Mouse (Mus musculus) spleen, adult 2 months (tissue): Measurements from ENCODE around the gene Sos2. TPM values are rescaled to one million over a fixed set of nuclear protein-coding genes. Genes with fewer than 3 reads are reported as not detected.
"Not testable (repeated sequence)": the region's sequence is repeated elsewhere in the genome, so short reads cannot be mapped to it uniquely, and the experiment has no call there.

Experiments used
- DNase-seq, 2 experiments: peaks; one replicate each; pipeline versions ENCODE4 v3.0.0 to v3.0.0-alpha.2; 2012 to 2021; ENCODE audit warnings: low spot score in 2 of 2, low read depth in 1 of 2
- H3K27ac ChIP-seq: fragments of 200-500 bp; 2 replicates; pipeline ENCODE4 v1.5.1; 2012; ENCODE audit warnings: low read length, inconsistent platforms; ENCODE audit not compliant: insufficient read depth
- H3K27me3 ChIP-seq: fragments of 200-500 bp; 2 replicates; pipeline ENCODE4 v1.6.1; 2012; ENCODE audit warnings: mild to moderate bottlenecking, moderate library complexity, low read length, inconsistent platforms; ENCODE audit not compliant: control insufficient read depth, insufficient read depth
- H3K36me3 ChIP-seq: fragments of 200-500 bp; 2 replicates; pipeline ENCODE4 v1.6.1; 2012; ENCODE audit warnings: mild to moderate bottlenecking, low read length, inconsistent platforms; ENCODE audit not compliant: control insufficient read depth, insufficient read depth
- H3K4me1 ChIP-seq: fragments of 200-500 bp; 2 replicates; pipeline ENCODE4 v1.6.1; 2011; ENCODE audit warnings: inconsistent platforms; ENCODE audit not compliant: control insufficient read depth, insufficient read depth, insufficient read length
- H3K4me3 ChIP-seq: fragments of 200-500 bp; 2 replicates; pipeline ENCODE4 v1.5.1; 2011; ENCODE audit warnings: mild to moderate bottlenecking, inconsistent platforms; ENCODE audit not compliant: insufficient read depth, insufficient read length; ENCODE audit errors: extremely low read depth
- CTCF ChIP-seq: fragments of 200-500 bp; IDR thresholded peaks from 2 replicates; pipeline ENCODE4 v1.5.1; 2011; ENCODE audit warnings: mild to moderate bottlenecking, inconsistent platforms; ENCODE audit not compliant: insufficient read depth, insufficient read length, insufficient replicate concordance; ENCODE audit errors: extremely low read depth
- POLR2A ChIP-seq: fragments of 200-500 bp; IDR thresholded peaks from 2 replicates; pipeline ENCODE4 v1.6.1; 2011; ENCODE audit warnings: low read depth, low read length, inconsistent platforms
- WGBS: fragments of 180-500 bp; shearing (Covaris S2); methylation state at CpG from one replicate; pipeline ENCODE4 v1.1.7; 2018; 5-methylcytosine and 5-hydroxymethylcytosine counted together
- polyA plus RNA-seq: library from polyadenylated mRNA; depleted of rRNA; stranded (reverse); fragments of >200 nt; gene quantifications from 2 replicates; pipeline ENCODE4 v1.2.3, GENCODE M21; 2012

Gene Sos2
- polyA plus RNA-seq, 1 experiment, result 8.7 TPM

DNA sequence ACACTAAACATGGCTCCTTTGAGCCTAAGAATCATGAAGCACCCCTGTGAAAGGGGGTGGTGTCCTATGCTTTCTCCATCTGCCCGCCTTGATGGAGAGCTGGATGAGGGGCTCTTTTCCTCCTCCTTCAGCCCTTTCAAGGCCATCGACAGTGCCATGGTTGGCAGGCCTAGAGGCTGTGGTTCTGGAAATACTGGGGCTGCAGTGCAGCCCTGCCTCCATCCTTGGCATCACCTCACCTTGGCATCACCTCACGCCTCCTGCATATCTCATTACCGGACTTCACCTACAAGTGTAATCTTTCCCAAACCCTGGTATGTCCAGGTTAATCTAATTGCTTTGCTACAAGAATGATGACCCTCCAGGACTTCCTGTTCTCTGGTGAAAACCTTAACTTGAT lies 5.5 kb downstream of the Sos2 start:
- Histone ChIP-seq H3K27ac (no peak overlapping the region), H3K4me3 (no peak overlapping the region)
- no peak for DNase-seq

DNA sequence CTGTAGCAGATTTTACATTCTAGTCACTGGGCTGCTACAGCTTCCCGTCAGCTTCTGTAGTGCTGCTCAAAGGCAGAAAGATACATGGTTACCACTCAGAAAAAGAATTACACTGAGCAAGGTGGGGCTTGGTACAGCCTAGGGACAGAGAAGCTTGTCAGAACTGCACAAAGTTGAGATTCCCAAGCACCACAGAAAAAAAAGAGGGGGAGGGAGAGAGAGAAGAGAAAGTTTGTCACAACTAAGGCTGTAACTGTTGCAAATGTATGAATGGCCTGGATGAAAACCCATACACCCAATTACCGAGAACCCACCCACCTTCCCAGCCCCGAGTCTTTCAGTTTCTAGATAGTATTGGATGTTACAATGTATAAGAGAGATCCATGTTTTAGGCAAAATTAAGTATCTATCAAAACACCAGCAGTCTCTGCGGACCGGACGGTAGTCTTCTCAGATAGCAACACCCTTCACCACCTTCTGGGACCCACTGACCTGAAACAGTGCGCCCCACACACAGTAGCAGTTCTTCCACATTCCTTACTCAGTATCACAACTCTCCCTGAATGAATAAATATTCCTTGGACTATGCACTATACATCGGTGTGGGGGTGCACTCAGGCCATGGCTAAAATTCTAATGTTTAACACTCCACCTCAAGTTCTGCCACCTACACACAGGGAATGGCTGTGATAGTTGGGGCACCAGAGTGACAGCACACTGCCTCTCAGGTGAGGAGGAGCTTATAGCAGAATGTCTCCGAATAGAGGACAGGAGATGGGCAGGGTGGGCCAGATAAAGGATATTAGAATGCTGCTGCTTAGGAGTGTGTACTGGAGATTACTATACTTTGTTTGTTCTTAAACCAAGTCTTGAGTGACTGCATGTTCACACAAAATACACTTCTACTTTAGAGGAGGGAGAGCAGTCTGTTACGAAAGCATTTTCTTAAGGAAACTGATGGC lies 6.8 kb downstream of the Sos2 start:
- no peaks in the 10 kb centered on the region for H3K27me3 ChIP-seq
- H3K4me3 ChIP-seq, result no peak overlapping the region
- DNase-seq, result no peak
- H3K4me1 ChIP-seq, result no peaks in the 10 kb centered on the region
- 93% methylated on average over 10 of the region's 10 CpGs for WGBS
- no peaks in the 10 kb centered on the region for H3K36me3 ChIP-seq
- no peak overlapping the region for H3K27ac ChIP-seq
- TF ChIP-seq POLR2A, result no peak
- TF ChIP-seq CTCF, result no peak

More for the DNA sequence above, 5.5 kb downstream of the Sos2 start:
- Histone ChIP-seq H3K36me3 (no peaks in the 10 kb centered on the region), H3K4me1 (peaks cover 2% of the 10 kb centered on the region; the same call in 1 of the 2 replicates), H3K27me3 (no peaks in the 10 kb centered on the region)
- TF ChIP-seq CTCF (no peak), POLR2A (no peak)
- 93% methylated on average over 4 of the region's 4 CpGs for WGBS

DNA sequence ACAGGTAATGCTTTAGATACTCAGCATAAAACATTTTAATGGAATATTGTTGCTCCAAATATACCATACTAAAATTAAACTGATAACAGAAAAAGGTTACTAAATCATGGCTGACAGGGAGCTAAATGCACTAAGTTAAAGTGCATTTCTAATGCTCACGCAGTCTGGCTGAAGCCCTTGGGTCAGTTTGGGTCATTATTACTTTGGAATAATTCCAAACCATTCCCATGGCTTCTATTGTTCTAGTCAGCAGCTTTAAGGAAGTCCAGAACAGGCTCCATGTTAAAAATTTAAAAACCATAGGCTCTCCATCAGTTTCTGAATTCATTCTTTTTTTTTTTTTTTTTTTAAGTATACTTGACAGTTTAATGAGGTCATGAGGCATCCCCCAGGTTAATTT lies 7.5 kb downstream of the Sos2 start:
- no peak for DNase-seq
- no peaks in the 10 kb centered on the region for H3K27me3 ChIP-seq
- no peaks in the 10 kb centered on the region for H3K36me3 ChIP-seq
- TF ChIP-seq CTCF (no peak), POLR2A (no peak)
- H3K4me3 ChIP-seq, result no peak overlapping the region
- H3K27ac ChIP-seq, result no peak overlapping the region
- 96% methylated on average over 1 of the region's 1 CpGs for WGBS
- no peaks in the 10 kb centered on the region for H3K4me1 ChIP-seq

DNA sequence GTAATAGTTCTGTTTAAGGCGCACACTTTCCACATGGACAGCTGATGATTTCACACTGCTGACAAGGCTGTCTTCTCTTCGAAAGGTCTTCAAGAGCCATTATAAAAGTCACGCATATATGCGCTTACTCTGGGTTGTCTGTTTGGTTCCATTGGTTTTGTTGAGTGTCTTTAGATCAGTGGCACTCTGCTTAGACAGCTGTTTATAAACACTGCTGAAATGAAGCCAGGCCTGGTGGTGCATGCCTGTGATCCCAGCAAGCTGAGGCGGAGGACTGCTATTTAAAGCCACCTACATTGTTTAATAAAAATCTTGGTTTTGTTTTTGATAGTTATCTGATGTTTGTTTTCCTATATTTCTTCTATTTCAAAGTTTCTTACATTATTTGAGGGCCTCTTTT lies 14.9 kb downstream of the Sos2 start:
- Histone ChIP-seq H3K36me3 (no peaks in the 10 kb centered on the region), H3K27ac (no peak overlapping the region), H3K4me1 (no peaks in the 10 kb centered on the region), H3K27me3 (no peaks in the 10 kb centered on the region), H3K4me3 (no peak overlapping the region)
- no peak for DNase-seq
- 93% methylated on average over 5 of the region's 5 CpGs for WGBS
- TF ChIP-seq CTCF (no peak), POLR2A (no peak)

DNA sequence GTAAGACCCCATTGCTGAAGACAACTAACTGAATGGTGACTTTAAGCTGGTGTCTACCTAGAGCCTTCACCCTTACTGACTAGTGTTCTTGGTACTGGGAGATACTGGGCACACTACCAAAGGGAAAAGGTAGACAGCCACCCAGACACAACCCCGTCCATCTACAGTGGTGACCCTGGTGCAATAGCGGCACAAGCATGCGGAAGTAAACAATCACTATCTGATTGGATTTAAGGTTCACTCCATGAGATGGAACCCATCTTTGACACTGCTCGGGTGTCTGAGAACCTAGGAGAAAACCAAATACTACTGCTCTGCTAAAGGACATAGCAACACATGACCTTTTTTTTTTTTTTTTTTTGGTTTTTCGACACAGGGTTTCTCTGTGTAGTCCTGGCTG lies 20.0 kb downstream of the Sos2 start:
- TF ChIP-seq POLR2A (no peak), CTCF (no peak)
- Histone ChIP-seq H3K4me3 (no peak overlapping the region), H3K36me3 (no peaks in the 10 kb centered on the region), H3K27ac (no peak overlapping the region), H3K27me3 (no peaks in the 10 kb centered on the region), H3K4me1 (no peaks in the 10 kb centered on the region)
- 97% methylated on average over 5 of the region's 5 CpGs for WGBS
- DNase-seq, result no peak

DNA sequence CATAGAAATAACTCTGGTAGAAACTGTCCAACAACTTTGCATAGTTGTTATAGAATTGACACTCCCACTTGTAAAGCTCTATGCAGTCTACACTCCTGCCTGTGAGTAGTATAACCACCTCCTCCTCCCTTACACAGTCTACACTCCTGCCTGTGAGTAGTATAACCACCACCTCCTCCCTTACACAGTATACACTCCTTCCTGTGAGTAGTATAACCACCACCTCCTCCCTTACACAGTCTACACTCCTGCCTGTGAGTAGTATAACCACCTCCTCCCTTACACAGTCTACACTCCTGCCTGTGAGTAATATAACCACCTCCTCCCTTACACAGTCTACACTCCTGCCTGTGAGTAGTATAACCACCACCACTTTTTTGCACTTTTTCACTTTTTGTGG lies 27.7 kb downstream of the Sos2 start:
- not testable (repeated sequence) for H3K36me3 ChIP-seq, H3K27me3 ChIP-seq, H3K4me3 ChIP-seq, H3K27ac ChIP-seq, H3K4me1 ChIP-seq
- peak in 1 of 2 experiments; percentile 23 for DNase-seq

DNA sequence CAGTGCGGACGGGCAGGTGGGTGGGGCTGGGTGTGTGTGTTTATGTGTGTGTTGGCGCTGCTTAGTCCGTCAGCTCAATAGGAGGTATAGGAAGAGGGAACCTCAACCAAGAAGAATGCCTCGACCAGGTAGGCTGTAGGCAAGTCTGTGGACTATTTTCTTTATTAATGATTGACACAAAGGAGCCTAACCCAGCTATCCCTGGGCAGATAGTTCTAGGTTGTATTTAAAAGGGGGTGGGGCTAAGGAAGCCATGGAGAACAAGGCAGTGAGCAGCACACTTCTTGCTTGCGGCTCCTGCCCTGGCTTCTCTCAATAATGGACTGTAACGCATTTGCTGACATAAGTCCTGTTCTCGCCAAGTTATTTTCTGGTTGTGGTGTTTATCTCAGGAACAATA lies 32.1 kb downstream of the Sos2 start:
- Histone ChIP-seq H3K27me3 (no peaks in the 10 kb centered on the region), H3K36me3 (peaks cover 6% of the 10 kb centered on the region), H3K27ac (no peak overlapping the region), H3K4me1 (no peaks in the 10 kb centered on the region), H3K4me3 (no peak overlapping the region)
- TF ChIP-seq POLR2A (no peak), CTCF (no peak)
- no peak for DNase-seq
- 90% methylated on average over 8 of the region's 8 CpGs for WGBS
